Mouse (Mus musculus): ENCODE data around the gene Bnip3. TPM values are rescaled to one million over a fixed set of nuclear protein-coding genes. Genes with fewer than 3 reads are reported as not detected.

Bnip3 gene
- polyA plus RNA-seq, 1 experiment from 2014 or later = 78.5 TPM

DNA sequence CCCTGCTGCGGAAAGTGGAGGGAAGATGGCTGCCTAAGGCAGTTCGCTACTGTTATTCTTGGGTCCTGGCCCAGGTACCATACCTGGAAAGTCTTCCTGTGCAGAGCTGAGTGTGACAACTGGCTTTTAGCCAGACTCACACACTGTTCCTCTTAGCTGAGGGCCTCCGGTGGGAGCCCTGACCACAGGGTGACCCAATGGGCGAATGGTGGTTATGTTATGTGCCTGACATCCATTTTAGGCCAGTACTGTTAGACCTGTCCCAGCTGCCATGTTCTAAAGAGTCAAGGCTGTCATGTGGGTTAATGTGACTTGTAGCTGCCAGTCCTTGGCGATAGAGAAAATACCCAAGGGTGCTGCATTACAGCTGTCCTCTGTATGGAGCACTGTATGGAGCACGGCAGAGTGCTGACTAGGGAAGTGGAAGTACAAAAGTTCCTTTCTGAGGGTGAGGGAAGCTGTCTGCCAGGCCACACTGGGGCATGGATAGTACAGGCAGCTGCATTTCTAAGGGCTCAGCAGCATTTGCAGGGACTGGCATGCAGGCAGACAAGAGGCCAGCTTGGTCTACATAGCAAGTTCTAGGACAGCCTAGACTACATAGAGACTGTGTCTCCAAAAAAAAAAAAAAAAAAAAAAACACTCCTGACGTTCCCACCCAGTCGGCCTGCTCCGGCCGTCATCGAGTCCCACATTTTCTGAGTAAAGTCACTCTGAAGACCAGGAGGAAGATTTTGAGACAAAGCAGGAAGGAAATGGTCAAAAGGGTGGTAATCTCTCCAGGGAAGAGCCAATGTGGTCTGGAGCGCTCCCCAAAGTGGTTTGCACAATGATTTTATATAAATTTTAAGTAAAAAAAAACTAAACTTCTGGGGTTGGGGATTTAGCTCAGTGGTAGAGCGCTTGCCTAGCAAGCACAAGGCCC lies 23.7 kb downstream of the Bnip3 start:
- WGBS = 92% methylated on average over 13 of the region's 13 CpGs
- Histone ChIP-seq H3K4me3 (ENCODE audit: low read length) (no peak overlapping the region), H3K4me1 (ENCODE audit: control insufficient read depth, insufficient read depth, low read length) (no peaks in the 10 kb centered on the region), H3K9me3 (ENCODE audit: control insufficient read depth, low read length) (no peaks in the 10 kb centered on the region), H3K9ac (ENCODE audit: low read depth, low read length) (no peak overlapping the region), H3K36me3 (ENCODE audit: control insufficient read depth, insufficient read depth, low read length) (peaks cover 31% of the 10 kb centered on the region; the same call in 1 of the 2 replicates), H3K27me3 (ENCODE audit: control insufficient read depth, insufficient read depth, low read length) (no peaks in the 10 kb centered on the region), H3K4me2 (replicated peaks; ENCODE audit: low read depth, low read length) (no peak overlapping the region), H3K27ac (ENCODE audit: low read depth, low read length) (no peak overlapping the region)
- no peak for ATAC-seq (ENCODE audit: low FRiP score, low TSS enrichment)

GRCm38 (mm10) chr7:138883724-138884123 lies 25.6 kb downstream of the Bnip3 start:
- 96% methylated on average over 3 of the region's 3 CpGs for whole genome bisulfite sequencing

DNA sequence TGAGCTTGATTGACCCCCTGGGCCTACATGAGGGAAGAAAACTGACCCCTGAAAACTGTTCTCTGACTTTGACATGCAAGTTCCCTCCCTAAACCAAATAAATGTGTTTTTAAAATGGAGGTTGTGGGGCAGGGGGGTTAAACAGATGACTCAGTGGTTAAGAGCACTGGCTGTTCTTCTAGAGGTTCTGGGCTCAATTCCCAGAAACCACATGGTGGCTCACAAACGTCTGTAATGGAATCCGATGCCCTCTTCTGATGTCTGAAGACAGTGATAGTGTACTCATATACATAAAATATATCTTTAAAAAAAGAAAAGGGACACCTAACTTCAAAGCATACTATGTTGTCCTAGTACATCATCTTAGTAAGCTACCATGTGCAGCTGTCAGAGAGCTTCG lies 34.3 kb downstream of the Bnip3 start:
- Histone ChIP-seq H3K27me3 (ENCODE audit: control insufficient read depth, insufficient read depth, low read length) (no peaks in the 10 kb centered on the region), H3K36me3 (ENCODE audit: control insufficient read depth, insufficient read depth, low read length) (peaks cover 88% of the 10 kb centered on the region), H3K4me2 (replicated peaks; ENCODE audit: low read depth, low read length) (no peak overlapping the region), H3K9me3 (ENCODE audit: control insufficient read depth, low read length) (no peaks in the 10 kb centered on the region), H3K9ac (ENCODE audit: low read depth, low read length) (no peak overlapping the region), H3K4me1 (ENCODE audit: control insufficient read depth, insufficient read depth, low read length) (no peaks in the 10 kb centered on the region), H3K27ac (ENCODE audit: low read depth, low read length) (no peak overlapping the region), H3K4me3 (ENCODE audit: low read length) (no peak overlapping the region)
- WGBS = 91% methylated on average over 3 of the region's 3 CpGs
- no peak for ATAC-seq (ENCODE audit: low FRiP score, low TSS enrichment)

More at GRCm38 (mm10) chr7:138883724-138884123, 25.6 kb downstream of the Bnip3 start:
- Histone ChIP-seq H3K36me3 (ENCODE audit: control insufficient read depth, insufficient read depth, low read length) (peaks cover 50% of the 10 kb centered on the region), H3K27me3 (ENCODE audit: control insufficient read depth, insufficient read depth, low read length) (no peaks in the 10 kb centered on the region), H3K9ac (ENCODE audit: low read depth, low read length) (no peak overlapping the region), H3K4me2 (replicated peaks; ENCODE audit: low read depth, low read length) (no peak overlapping the region), H3K9me3 (ENCODE audit: control insufficient read depth, low read length) (no peaks in the 10 kb centered on the region), H3K27ac (ENCODE audit: low read depth, low read length) (no peak overlapping the region), H3K4me1 (ENCODE audit: control insufficient read depth, insufficient read depth, low read length) (no peaks in the 10 kb centered on the region), H3K4me3 (ENCODE audit: low read length) (no peak overlapping the region)
- ATAC-seq (ENCODE audit: low FRiP score, low TSS enrichment) = no peak

- H3K27ac ChIP-seq (ENCODE audit: low read depth, low read length) = no peak overlapping the region
- peaks cover 83% of the 10 kb centered on the region for H3K36me3 ChIP-seq (ENCODE audit: control insufficient read depth, insufficient read depth, low read length)
- no peaks in the 10 kb centered on the region for H3K9me3 ChIP-seq (ENCODE audit: control insufficient read depth, low read length)
Observed at GRCm38 (mm10) chr7:138872956-138873355, 36.4 kb downstream of the Bnip3 start.

GRCm38 (mm10) chr7:138868316-138868715 lies 41.0 kb downstream of the Bnip3 start:
- Histone ChIP-seq H3K9ac (ENCODE audit: low read depth, low read length) (no peak overlapping the region), H3K4me3 (ENCODE audit: low read length) (no peak overlapping the region), H3K36me3 (ENCODE audit: control insufficient read depth, insufficient read depth, low read length) (peaks cover 40% of the 10 kb centered on the region), H3K4me2 (replicated peaks; ENCODE audit: low read depth, low read length) (no peak overlapping the region), H3K4me1 (ENCODE audit: control insufficient read depth, insufficient read depth, low read length) (no peaks in the 10 kb centered on the region), H3K27me3 (ENCODE audit: control insufficient read depth, insufficient read depth, low read length) (no peaks in the 10 kb centered on the region), H3K9me3 (ENCODE audit: control insufficient read depth, low read length) (no peaks in the 10 kb centered on the region), H3K27ac (ENCODE audit: low read depth, low read length) (no peak overlapping the region)
- 94% methylated on average over 4 of the region's 4 CpGs for WGBS
- no peak for ATAC-seq (ENCODE audit: low FRiP score, low TSS enrichment)

More at GRCm38 (mm10) chr7:138872956-138873355, 36.4 kb downstream of the Bnip3 start:
- 81% methylated on average over 3 of the region's 3 CpGs for WGBS
- Histone ChIP-seq H3K4me3 (ENCODE audit: low read length) (no peak overlapping the region), H3K4me1 (ENCODE audit: control insufficient read depth, insufficient read depth, low read length) (no peaks in the 10 kb centered on the region), H3K27me3 (ENCODE audit: control insufficient read depth, insufficient read depth, low read length) (no peaks in the 10 kb centered on the region), H3K4me2 (replicated peaks; ENCODE audit: low read depth, low read length) (no peak overlapping the region), H3K9ac (ENCODE audit: low read depth, low read length) (no peak overlapping the region)
- no peak for ATAC-seq (ENCODE audit: low FRiP score, low TSS enrichment)

- Histone ChIP-seq H3K9ac (ENCODE audit: low read depth, low read length) (no peak overlapping the region), H3K4me3 (ENCODE audit: low read length) (no peak overlapping the region), H3K9me3 (ENCODE audit: control insufficient read depth, low read length) (no peaks in the 10 kb centered on the region), H3K4me1 (ENCODE audit: control insufficient read depth, insufficient read depth, low read length) (no peaks in the 10 kb centered on the region), H3K4me2 (replicated peaks; ENCODE audit: low read depth, low read length) (no peak overlapping the region), H3K27me3 (ENCODE audit: control insufficient read depth, insufficient read depth, low read length) (no peaks in the 10 kb centered on the region), H3K27ac (ENCODE audit: low read depth, low read length) (no peak overlapping the region), H3K36me3 (ENCODE audit: control insufficient read depth, insufficient read depth, low read length) (peaks cover 32% of the 10 kb centered on the region)
- 82% methylated on average over 6 of the region's 6 CpGs for WGBS
- no peak for ATAC-seq (ENCODE audit: low FRiP score, low TSS enrichment)
Observed at GRCm38 (mm10) chr7:138867286-138867685, 42.0 kb downstream of the Bnip3 start.

DNA sequence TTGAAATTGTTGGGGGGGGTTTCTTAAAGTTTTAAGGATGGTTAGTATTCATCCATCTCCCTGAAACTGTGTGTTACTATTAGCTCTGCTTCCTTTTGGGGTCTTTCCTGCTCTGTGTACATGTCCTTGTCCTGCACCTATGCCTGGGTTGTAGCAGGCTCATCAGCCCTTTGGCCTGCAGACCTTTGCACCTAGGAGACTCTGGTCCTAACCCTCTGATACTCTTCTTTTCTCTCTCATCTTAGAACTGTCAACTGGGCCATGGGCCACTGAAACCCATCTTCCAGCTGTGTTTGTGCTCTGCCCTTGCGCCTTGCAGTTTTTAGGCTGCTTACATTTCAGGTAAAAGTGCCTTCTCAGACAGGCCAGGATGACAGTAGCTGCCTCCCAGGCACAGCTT lies 44.5 kb downstream of the Bnip3 start:
- Histone ChIP-seq H3K9ac (ENCODE audit: low read depth, low read length) (no peak overlapping the region), H3K27ac (ENCODE audit: low read depth, low read length) (no peak overlapping the region), H3K4me3 (ENCODE audit: low read length) (no peak overlapping the region), H3K36me3 (ENCODE audit: control insufficient read depth, insufficient read depth, low read length) (peaks cover 20% of the 10 kb centered on the region), H3K4me2 (replicated peaks; ENCODE audit: low read depth, low read length) (no peak overlapping the region), H3K9me3 (ENCODE audit: control insufficient read depth, low read length) (no peaks in the 10 kb centered on the region), H3K4me1 (ENCODE audit: control insufficient read depth, insufficient read depth, low read length) (no peaks in the 10 kb centered on the region), H3K27me3 (ENCODE audit: control insufficient read depth, insufficient read depth, low read length) (no peaks in the 10 kb centered on the region)
- WGBS = 92% methylated on average over 1 of the region's 1 CpGs
- ATAC-seq (ENCODE audit: low FRiP score, low TSS enrichment) = no peak

DNA sequence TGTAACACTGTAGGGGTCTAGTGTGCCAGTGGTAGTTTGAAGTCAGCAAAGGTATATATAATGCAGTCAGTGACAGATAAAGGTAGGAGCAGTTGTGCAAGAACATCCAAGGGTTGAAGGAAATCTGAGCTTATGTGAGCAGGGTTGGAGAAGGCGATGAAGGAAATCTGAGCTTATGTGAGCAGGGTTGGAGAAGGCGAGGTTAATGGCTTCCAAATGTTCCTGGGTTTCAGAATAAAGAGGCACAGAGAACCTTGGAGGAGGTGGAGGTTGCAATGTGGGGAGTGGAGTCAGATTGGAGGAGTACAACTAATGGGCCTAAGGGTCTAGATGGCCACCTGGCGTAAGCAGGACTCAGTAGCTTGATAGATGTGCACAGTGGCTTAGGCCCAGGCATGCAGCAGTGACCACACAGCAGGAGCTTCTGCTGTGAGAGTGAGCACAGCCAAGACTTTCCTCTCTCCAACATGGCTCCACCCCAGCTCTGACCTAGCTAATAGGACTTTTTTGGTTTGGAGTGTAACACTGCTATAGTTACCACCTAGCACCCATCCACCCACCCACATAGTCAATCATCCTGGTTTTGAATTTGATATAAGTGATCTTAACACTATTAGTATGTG lies 45.3 kb downstream of the Bnip3 start:
- H3K9ac ChIP-seq (ENCODE audit: low read depth, low read length) = no peak overlapping the region
- no peak for ATAC-seq (ENCODE audit: low FRiP score, low TSS enrichment)
- 50% methylated on average over 3 of the region's 3 CpGs for WGBS
- no peaks in the 10 kb centered on the region for H3K27me3 ChIP-seq (ENCODE audit: control insufficient read depth, insufficient read depth, low read length)
- H3K36me3 ChIP-seq (ENCODE audit: control insufficient read depth, insufficient read depth, low read length) = peaks cover 16% of the 10 kb centered on the region
- no peak overlapping the region for H3K27ac ChIP-seq (ENCODE audit: low read depth, low read length)
- H3K4me2 ChIP-seq (replicated peaks; ENCODE audit: low read depth, low read length) = no peak overlapping the region
- H3K9me3 ChIP-seq (ENCODE audit: control insufficient read depth, low read length) = no peaks in the 10 kb centered on the region
- no peak overlapping the region for H3K4me3 ChIP-seq (ENCODE audit: low read length)
- no peaks in the 10 kb centered on the region for H3K4me1 ChIP-seq (ENCODE audit: control insufficient read depth, insufficient read depth, low read length)

DNA sequence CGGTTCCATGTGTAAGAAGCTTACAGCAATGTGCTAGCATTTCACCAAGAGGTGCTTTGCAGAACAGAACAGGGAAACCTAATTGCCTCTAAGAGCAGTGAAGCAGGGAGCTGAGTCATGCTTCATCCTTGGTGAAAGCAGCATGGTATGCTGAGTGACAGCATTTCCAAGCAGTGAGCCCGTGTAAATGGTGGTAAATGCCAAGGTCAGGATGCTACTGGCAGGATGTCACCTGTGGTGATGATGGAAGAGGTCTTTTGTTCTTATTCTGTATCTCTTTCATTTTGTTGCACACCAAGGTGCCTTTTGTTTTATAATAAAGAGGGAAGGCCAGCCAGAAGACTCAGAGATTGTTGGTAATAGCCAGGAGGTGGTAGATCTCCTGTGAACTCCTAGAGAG lies 52.6 kb downstream of the Bnip3 start:
- H3K36me3 ChIP-seq (ENCODE audit: control insufficient read depth, insufficient read depth, low read length) = peaks cover 31% of the 10 kb centered on the region
- no peak overlapping the region for H3K9ac ChIP-seq (ENCODE audit: low read depth, low read length)
- ATAC-seq (ENCODE audit: low FRiP score, low TSS enrichment) = no peak
- H3K27me3 ChIP-seq (ENCODE audit: control insufficient read depth, insufficient read depth, low read length) = no peaks in the 10 kb centered on the region
- H3K27ac ChIP-seq (ENCODE audit: low read depth, low read length) = no peak overlapping the region
- H3K4me2 ChIP-seq (replicated peaks; ENCODE audit: low read depth, low read length) = no peak overlapping the region
- H3K4me1 ChIP-seq (ENCODE audit: control insufficient read depth, insufficient read depth, low read length) = no peaks in the 10 kb centered on the region
- H3K9me3 ChIP-seq (ENCODE audit: control insufficient read depth, low read length) = no peaks in the 10 kb centered on the region
- no peak overlapping the region for H3K4me3 ChIP-seq (ENCODE audit: low read length)
- 70% methylated on average over 2 of the region's 2 CpGs for whole genome bisulfite sequencing
